Mouse (Mus musculus) forebrain, postnatal 0 days (tissue): ENCODE data around the gene Pik3r6. TPM values are rescaled to one million over a fixed set of nuclear protein-coding genes. Genes with fewer than 3 reads are reported as not detected.
A peak's percentile ranks its signal among the peaks of the same experiment; 100 is the strongest.

Experiments used
- ATAC-seq: fragments of 200-750 bp; cut with Nextera tagmentation; 2 replicates; pipeline ENCODE4 v1.8.0; 2017; ENCODE audit warnings: mild to moderate bottlenecking, moderate library complexity
- DNase-seq: peaks from one replicate; pipeline ENCODE4 v3.0.0-alpha.2; 2015
- H3K27ac ChIP-seq: fragments of 300-500 bp; sonication (generic); 2 replicates; pipeline ENCODE4 v1.5.1; 2014; ENCODE audit warnings: low read depth, mild to moderate bottlenecking, antibody characterized with exemption, low read length, moderate library complexity, mixed read lengths
- H3K27me3 ChIP-seq: fragments of 300-500 bp; sonication (generic); 2 replicates; pipeline ENCODE4 v1.6.1; 2014; ENCODE audit warnings: mild to moderate bottlenecking, low read length, mixed read lengths; ENCODE audit not compliant: insufficient read depth
- H3K36me3 ChIP-seq: fragments of 300-500 bp; sonication (generic); 2 replicates; pipeline ENCODE4 v1.6.1; 2014; ENCODE audit warnings: mild to moderate bottlenecking, moderate library complexity; ENCODE audit not compliant: insufficient read depth
- H3K4me1 ChIP-seq: fragments of 300-500 bp; sonication (generic); 2 replicates; pipeline ENCODE4 v1.6.1; 2014; ENCODE audit warnings: antibody characterized with exemption; ENCODE audit not compliant: insufficient read depth
- H3K4me2 ChIP-seq: fragments of 300-500 bp; sonication (generic); 2 replicates; pipeline ENCODE4 v1.6.1; 2014; ENCODE audit warnings: low read depth, mild to moderate bottlenecking, moderate library complexity
- H3K4me3 ChIP-seq: fragments of 300-500 bp; sonication (generic); 2 replicates; pipeline ENCODE4 v1.5.1; 2014; ENCODE audit warnings: low read depth, low read length, mixed read lengths
- H3K9ac ChIP-seq: fragments of 300-500 bp; sonication (generic); 2 replicates; pipeline ENCODE4 v1.6.1; 2014; ENCODE audit warnings: mild to moderate bottlenecking
- H3K9me3 ChIP-seq: fragments of 300-500 bp; sonication (generic); 2 replicates; pipeline ENCODE4 v1.6.1; 2016; ENCODE audit warnings: low read length
- CTCF ChIP-seq: sonication (generic); IDR thresholded peaks from 2 replicates; pipeline ENCODE4 v1.5.1; 2016; ENCODE audit warnings: antibody characterized with exemption, control low read depth, low read depth
- WGBS: fragments of 180-500 bp; shearing (Covaris S2); extraction: QIAGEN DNeasy Blood & Tissue Kit; methylation state at CpG from one replicate; pipeline ENCODE4 v1.1.7; 2014; 5-methylcytosine and 5-hydroxymethylcytosine counted together
- polyA plus RNA-seq: library from polyadenylated mRNA; unstranded; fragments of >200 nt; fragmentation: Nextera tagmentation; extraction: Ambion mirVana; gene quantifications from 2 replicates; pipeline ENCODE4 v1.2.1, GENCODE M21; 2015
- total RNA-seq: library from RNA; depleted of rRNA; stranded (reverse); fragments of >200 nt; gene quantifications from 2 replicates; pipeline ENCODE4 v1.2.3, GENCODE M21; 2014

The Pik3r6 gene
- total and polyA plus RNA-seq, 2 experiments from 2014 or later: 1.5 to 1.8 TPM

GRCm38 (mm10) chr11:68477661-68478060 is 25.2 kb upstream of the Pik3r6 start:
- WGBS: 88% methylated on average over 6 of the region's 6 CpGs
- Histone ChIP-seq H3K27me3 (no peaks in the 10 kb centered on the region), H3K9ac (no peak overlapping the region), H3K4me1 (no peaks in the 10 kb centered on the region), H3K4me2 (no peak overlapping the region), H3K27ac (no peak overlapping the region), H3K36me3 (no peaks in the 10 kb centered on the region), H3K9me3 (no peaks in the 10 kb centered on the region), H3K4me3 (no peak overlapping the region)
- ATAC-seq (no peak), DNase-seq (no peak)
- no peak for TF ChIP-seq CTCF

GRCm38 (mm10) chr11:68478574-68478981 is 24.2 kb upstream of the Pik3r6 start:
- Histone ChIP-seq H3K9ac (no peak overlapping the region), H3K36me3 (no peaks in the 10 kb centered on the region), H3K4me2 (no peak overlapping the region), H3K4me3 (no peak overlapping the region), H3K27ac (no peak overlapping the region), H3K4me1 (no peaks in the 10 kb centered on the region), H3K27me3 (no peaks in the 10 kb centered on the region), H3K9me3 (no peaks in the 10 kb centered on the region)
- no peak for ATAC-seq
- WGBS: 68% methylated on average over 3 of the region's 3 CpGs
- DNase-seq: peak; percentile 21
- TF ChIP-seq CTCF: no peak

GRCm38 (mm10) chr11:68480660-68481059 is 22.2 kb upstream of the Pik3r6 start:
- H3K4me3 ChIP-seq: no peak overlapping the region
- no peak overlapping the region for H3K9ac ChIP-seq
- no peaks in the 10 kb centered on the region for H3K9me3 ChIP-seq
- no peak overlapping the region for H3K27ac ChIP-seq
- ATAC-seq (no peak), DNase-seq (no peak)
- H3K4me1 ChIP-seq: no peaks in the 10 kb centered on the region
- TF ChIP-seq CTCF: peak; percentile 17; the same call in 1 of the 2 replicates
- WGBS: 92% methylated on average over 4 of the region's 4 CpGs
- no peak overlapping the region for H3K4me2 ChIP-seq
- no peaks in the 10 kb centered on the region for H3K27me3 ChIP-seq
- no peaks in the 10 kb centered on the region for H3K36me3 ChIP-seq

- Histone ChIP-seq H3K4me1 (no peaks in the 10 kb centered on the region), H3K4me2 (no peak overlapping the region), H3K9me3 (no peaks in the 10 kb centered on the region), H3K4me3 (no peak overlapping the region), H3K27me3 (no peaks in the 10 kb centered on the region), H3K36me3 (no peaks in the 10 kb centered on the region), H3K27ac (no peak overlapping the region), H3K9ac (no peak overlapping the region)
- no peak for TF ChIP-seq CTCF
- no peak for ATAC-seq
- no peak for DNase-seq
These were observed 20.8 kb upstream of the Pik3r6 start for GRCm38 (mm10) chr11:68482001-68482400.

GRCm38 (mm10) chr11:68483213-68483612 is 19.6 kb upstream of the Pik3r6 start:
- WGBS: 74% methylated on average over 6 of the region's 6 CpGs
- H3K27me3 ChIP-seq: no peaks in the 10 kb centered on the region
- H3K36me3 ChIP-seq: no peaks in the 10 kb centered on the region
- H3K27ac ChIP-seq: no peak overlapping the region
- no peak overlapping the region for H3K9ac ChIP-seq
- no peaks in the 10 kb centered on the region for H3K9me3 ChIP-seq
- no peak overlapping the region for H3K4me2 ChIP-seq
- H3K4me3 ChIP-seq: no peak overlapping the region
- no peak for TF ChIP-seq CTCF
- H3K4me1 ChIP-seq: no peaks in the 10 kb centered on the region
- DNase-seq: no peak
- ATAC-seq: no peak

- peak; percentile 7 for DNase-seq
- ATAC-seq: no peak
- WGBS: 69% methylated on average over 3 of the region's 3 CpGs
- H3K27ac ChIP-seq: no peak overlapping the region
- H3K27me3 ChIP-seq: no peaks in the 10 kb centered on the region
- H3K36me3 ChIP-seq: no peaks in the 10 kb centered on the region
- H3K4me3 ChIP-seq: no peak overlapping the region
- no peaks in the 10 kb centered on the region for H3K4me1 ChIP-seq
- no peak overlapping the region for H3K4me2 ChIP-seq
- no peak overlapping the region for H3K9ac ChIP-seq
- TF ChIP-seq CTCF: no peak
- no peaks in the 10 kb centered on the region for H3K9me3 ChIP-seq
These were observed 18.4 kb upstream of the Pik3r6 start for GRCm38 (mm10) chr11:68484431-68484830.

GRCm38 (mm10) chr11:68485206-68485942 is 17.4 kb upstream of the Pik3r6 start:
- no peak overlapping the region for H3K4me2 ChIP-seq
- H3K27ac ChIP-seq: no peak overlapping the region
- peak; percentile 94 for TF ChIP-seq CTCF
- H3K9me3 ChIP-seq: no peaks in the 10 kb centered on the region
- H3K9ac ChIP-seq: no peak overlapping the region
- WGBS: 30% methylated on average over 8 of the region's 8 CpGs
- H3K27me3 ChIP-seq: no peaks in the 10 kb centered on the region
- H3K36me3 ChIP-seq: no peaks in the 10 kb centered on the region
- no peak overlapping the region for H3K4me3 ChIP-seq
- peak; percentile 84 for ATAC-seq
- peak; percentile 86 for DNase-seq
- H3K4me1 ChIP-seq: no peaks in the 10 kb centered on the region
